Mouse (Mus musculus) mature B cell (primary cell): ENCODE measurements around the gene Rbms1.

Source experiments
- in situ Hi-C: fragments of 300-500 bp; cut with MboI; formaldehyde crosslinking; loops from 2 replicates; pipeline ENCODE4 v1.14.3; 2019

The Rbms1 gene

DNA sequence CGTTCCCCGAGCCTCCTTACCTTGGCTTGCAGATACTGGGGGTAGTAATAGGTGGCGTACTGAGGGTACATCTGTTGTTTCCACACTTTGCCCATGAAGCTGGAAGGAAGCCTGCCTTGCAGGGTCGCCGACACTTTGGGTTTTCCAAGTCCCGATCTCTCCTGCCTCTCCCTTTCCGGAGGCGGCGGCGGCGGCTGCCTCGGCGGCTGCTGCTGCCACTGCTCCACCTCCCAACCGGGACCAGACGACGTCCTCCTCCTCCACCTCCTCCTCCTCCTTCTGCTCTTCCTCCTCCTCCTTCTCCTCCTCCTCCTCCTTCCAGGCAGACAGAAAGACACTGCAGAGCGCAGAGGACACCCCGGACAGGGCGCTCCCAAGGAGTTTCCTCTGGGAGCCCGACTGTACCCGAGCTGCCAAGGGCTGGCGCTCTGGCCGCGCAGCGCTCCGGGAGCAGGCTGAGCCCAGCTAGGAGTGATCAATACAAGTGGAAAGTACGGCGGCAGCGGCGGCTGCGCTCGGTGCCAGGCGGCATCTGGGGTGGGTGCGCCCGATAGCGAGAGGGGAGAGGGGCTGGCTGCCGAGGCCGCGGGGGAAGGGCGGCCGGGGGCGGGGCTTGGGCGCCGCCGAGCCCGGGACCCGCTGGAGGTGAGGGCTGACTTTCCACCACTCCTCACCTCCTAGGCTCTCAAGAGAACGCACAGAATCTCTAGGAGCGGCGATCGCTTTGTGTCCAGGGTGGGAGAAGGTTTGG lies at the start of gene Rbms1:
TSS of gene Rbms1 (minus strand) at position 522 of the 751 bp plus-strand sequence.
- in situ Hi-C loops = no loop called here

DNA sequence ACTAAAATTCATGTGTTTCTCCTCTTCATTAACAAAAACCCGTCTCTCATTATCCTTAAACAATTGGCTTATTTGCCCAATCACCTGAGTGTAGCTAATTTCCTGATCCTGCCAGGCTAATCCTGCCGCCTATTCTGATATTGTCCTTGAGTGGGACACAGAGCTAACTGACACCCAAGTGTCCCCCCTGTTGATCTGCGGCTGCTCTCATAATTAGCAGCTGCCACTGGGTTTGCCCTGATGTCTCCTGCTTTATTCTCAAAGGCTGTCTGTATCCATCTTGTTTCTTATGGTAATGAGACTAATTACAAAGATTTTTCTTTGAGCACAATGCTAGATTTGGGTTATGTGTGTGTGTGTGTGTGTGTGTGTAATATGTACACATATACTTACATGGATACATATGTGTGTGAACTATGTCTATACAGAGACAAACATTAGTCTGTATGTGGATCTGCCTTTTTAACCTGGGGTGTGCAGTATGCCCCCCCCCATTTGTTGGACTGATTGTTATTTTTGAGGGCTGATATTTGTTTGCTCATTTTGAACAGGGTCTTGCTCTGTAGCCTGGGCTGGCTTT lies 49.3 kb upstream of the Rbms1 start:
- in situ Hi-C loops = no loop called here

DNA sequence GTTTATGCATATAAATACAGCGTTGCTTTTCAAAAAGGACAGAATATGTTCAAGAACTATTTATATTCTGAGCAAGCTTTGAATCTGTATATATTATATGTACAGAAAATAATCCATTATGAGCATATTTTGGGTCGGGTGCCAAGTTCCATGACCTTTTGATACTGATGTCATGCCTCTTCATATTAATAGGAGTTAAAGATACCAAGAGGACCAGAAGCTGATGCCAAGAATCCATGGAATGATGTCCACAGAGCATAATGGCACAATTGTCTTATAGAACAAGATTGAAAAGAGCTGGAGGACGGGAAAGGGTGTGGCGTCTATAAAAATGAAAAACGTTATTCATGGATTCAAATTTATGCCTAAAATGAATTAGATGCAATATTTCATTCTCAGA lies 23.3 kb upstream of the Rbms1 start:
- in situ Hi-C loops = no loop called here

DNA sequence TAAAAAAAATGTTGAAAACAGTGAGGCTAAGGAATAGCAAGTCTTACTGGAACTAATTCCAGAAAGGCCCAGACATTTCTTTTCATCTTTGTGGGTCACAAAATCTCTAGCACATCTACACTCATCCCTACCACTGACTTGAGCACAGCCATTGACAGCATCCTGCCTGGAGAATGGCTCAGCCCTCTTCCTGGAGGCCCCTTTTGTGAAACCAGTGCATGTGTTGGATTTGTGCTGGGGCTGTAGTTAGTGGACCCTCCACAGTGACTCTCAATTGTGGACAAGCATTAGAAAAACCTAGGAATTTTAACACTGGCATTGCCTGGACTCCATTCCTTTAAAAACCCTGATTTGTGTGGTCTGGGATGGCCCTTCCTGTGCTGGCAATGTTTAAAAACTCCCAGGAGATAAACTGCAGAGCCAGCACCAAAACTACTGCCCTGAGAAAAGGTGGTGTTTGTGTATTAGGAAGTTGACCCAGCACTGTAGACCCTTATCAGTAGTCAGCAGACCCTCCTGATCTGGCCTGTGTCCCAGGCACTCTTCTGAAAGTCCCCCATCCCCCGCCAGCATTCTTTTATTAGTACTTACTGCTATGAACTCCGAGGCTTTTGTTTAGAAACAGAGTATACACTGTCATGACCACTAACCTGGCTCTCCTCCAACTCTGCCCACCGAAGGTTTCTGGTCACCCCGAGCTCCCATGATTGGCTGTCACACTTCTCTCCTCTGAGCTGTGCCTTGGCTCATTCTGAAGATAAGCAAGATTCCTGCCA lies 15.7 kb upstream of the Rbms1 start:
- in situ Hi-C loops = no loop called here

DNA sequence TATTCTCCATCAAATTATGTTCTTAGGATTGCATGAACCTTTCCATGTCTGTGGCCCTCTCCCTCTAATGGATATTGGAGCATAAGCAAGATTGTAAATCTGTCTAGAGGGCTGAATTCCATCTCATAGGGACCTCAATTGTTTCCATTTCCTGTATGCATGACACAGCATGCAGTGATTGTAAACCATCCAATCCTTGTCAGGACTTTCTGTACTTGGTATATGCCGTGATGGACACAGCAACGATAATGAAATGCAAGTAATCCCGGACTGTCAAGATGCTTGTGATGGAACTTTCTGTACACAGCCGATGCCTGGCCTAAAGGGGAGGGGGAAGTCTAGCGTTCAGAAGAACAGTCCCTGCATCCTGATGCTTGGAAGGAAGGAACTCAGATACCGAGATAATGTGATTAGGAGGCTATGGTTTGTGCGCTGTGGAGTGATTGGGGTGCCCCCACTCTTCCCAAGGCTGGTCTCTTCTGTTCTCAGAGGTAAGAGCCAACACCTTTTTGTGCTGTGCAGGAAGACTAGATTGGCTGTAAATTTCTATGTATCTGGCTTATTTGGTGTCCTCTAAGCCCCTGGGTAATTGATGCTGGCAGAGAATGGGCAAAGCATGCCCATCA lies 9.3 kb upstream of the Rbms1 start:
- in situ Hi-C loops = no loop called here

DNA sequence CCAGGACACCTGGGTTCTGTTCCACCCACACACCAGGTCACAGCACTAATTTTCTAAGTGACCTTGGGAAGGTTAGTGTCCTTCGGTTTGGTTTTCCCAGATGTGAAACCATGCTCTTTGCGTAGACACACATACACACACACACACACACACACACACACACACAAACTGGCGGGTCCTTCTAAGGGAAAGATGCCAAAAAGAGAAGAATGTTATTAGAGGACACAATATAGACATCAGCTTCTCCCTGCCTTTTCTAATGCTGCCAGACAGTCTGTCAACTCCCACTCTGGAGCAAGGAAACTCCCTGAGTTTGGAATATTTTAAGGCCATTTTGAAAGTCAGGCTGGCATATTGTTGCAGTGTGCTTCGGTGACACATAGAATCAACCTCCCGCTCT lies 624 bp upstream of the Rbms1 start:
- in situ Hi-C loops = no loop called here

DNA sequence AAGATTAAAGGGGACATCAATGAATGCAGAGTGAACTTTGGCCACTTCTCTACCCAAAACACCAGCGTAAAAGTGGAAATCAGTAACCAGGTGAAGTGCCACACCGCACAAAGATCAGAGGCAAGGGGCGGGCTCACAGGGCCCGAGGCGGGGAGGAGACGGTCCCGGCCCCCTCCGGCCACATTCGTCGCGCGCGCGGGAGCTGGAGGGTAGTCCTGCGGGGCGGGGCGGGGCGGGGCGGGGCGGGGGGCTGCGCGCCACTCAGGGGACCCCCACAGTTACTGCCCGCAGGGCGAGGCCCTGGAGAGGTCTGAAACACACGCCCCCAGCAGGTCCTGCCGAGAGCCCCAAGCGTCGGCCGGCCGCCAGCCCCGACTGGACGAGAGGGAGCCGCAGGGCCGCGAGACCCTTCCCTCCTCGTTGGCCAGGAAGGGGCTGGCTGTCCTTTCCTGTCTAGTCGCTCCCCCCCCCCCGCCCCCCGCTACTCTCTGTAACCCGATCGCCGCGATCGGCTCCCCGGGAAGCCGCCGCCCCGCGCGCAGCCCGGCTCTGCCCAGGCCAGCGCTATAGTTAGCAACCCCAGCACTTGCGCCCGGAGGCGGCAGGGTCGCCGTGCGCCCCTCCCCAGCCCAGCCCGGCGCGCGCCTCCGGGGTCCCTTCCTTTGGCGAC lies 856 bp downstream of the Rbms1 start:
- in situ Hi-C loops = no loop called here

DNA sequence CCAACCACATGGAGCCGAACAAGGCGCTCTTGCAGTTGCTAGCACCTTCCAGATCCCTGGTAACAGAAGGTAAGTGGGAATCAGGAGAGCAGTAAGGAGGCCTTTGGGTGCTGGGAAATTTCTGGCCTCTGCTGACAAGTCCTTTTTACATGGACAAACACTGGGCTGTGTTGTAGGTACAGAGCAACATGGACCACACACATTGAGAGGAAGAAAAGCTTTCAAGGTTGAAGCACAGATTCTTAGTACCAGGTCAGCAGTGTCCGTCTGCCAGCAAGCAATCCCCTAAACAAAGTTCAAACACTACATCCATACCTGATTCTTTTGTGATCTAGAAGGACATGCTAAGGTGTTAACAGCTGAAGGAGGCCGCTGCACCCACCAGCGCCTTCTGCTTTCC lies 1.7 kb downstream of the Rbms1 start:
- in situ Hi-C loops = no loop called here

DNA sequence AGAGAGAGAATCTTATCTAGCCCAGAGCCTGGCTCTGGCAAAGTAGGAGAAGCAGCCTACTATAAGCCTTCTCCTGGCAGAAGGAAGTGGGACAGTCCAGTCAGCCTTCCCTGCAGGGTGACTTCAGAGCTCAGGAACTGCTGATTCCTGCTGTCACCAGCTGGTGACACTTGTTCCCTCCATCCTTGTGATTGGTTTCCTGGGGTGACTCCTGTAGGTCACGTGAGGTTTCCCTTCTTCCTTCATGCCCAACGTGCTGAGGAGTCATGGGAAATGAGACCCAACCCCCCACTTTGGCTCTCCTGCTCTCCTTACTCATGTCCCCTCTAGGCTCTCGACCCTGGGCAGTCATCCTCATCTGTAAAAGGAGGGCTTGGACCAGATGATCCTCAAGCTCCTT lies 14.8 kb downstream of the Rbms1 start:
- in situ Hi-C loops = no loop called here

DNA sequence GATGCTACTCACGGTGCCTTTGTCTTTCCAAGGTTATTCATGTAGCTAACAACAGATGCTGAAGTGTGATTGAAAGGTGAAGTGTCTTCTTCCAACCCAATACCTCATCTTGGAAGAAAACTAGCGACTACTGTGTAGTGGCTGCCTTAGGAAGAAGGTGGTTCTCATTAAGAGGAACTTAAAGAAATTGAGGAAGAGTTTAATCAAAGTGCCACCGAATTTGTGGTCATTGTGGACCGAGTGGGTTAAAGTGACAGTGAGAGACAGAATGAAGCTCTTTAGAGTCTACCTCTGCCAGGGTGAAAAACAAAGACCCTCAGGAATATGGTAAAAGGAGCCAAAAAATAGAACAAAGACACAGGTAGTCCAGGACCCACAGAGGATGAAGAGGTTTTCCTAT lies 15.2 kb downstream of the Rbms1 start:
- in situ Hi-C loops = no loop called here

DNA sequence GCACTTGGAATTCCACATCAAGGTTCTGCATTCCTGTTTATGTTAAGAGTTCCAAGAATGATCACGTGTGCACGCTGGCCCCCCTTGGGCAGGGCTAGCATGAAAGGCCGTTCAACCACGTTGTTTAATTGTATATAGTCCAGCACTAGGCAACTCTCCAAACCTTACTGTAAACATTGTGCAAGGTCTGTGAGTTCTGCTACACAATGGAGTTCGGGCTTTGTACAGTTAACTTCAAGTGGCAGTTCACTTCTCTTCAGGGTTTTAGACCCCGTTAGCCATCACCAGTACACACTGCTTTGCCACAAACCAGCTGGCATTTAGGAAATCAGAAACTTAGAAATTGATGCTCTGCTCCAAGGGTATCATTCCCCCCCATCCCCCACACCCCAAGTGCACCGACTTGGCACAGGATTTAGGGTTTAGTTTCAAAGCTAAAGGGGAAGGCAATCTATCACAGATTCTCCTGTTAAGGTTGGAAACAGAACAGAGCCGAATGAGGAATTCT lies 22.5 kb downstream of the Rbms1 start:
- in situ Hi-C loops = no loop called here

DNA sequence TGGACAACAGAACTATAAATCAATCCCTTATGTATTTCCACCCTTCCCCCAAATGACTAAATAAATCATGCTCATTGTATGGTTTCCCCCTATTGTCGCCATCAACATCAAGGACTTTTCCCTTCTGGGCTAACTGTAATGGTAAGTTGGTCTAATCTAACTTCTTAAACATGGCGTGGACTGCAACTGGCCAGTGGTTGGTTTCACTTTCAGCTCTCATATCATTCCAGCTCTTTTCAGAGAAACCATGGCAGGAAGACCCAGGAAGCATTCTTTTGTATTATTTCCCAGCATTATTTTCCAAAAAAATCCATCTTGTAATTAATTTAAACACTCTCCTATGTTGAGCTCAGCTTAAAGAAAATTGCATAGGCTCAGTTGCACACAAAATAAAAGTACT lies 23.0 kb downstream of the Rbms1 start:
- in situ Hi-C loops = no loop called here

DNA sequence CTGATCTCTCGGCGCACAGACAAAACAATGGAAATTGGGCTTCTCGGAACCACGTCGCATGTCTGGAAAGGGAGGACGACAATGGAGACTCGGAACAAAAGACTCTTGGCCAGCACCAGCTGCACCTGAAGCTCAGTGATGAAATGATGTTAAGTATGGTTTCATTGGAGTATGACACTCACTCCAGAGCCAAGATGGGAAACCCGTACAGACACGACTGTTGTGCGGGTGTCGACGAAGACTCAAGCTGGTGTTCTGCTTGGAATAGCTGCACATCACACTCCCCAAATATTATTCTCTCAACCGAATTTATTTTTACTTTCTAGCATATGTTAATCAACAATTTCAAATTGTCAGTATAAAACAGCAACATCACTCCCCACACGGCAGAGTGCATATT lies 26.1 kb downstream of the Rbms1 start:
- in situ Hi-C loops = no loop called here

DNA sequence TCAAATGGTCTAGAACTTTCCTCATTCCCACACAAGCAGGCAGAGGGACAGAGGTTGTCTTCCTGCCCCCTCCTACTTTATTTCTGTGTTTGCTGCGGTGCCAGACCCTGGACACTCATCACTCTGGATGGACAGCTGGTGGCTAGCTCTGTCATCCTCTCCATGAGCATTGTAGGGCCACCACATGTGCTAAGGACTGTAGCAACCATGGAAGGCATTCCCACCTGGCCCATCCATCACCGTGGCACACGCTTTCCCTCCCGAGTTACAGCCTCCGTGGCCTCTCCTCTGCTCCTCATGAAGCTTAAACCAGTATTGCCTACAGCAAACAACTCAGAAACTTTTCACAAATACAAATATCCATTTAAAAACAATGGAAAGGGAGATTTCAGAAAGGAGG lies 34.0 kb downstream of the Rbms1 start:
- in situ Hi-C loops = no loop called here

DNA sequence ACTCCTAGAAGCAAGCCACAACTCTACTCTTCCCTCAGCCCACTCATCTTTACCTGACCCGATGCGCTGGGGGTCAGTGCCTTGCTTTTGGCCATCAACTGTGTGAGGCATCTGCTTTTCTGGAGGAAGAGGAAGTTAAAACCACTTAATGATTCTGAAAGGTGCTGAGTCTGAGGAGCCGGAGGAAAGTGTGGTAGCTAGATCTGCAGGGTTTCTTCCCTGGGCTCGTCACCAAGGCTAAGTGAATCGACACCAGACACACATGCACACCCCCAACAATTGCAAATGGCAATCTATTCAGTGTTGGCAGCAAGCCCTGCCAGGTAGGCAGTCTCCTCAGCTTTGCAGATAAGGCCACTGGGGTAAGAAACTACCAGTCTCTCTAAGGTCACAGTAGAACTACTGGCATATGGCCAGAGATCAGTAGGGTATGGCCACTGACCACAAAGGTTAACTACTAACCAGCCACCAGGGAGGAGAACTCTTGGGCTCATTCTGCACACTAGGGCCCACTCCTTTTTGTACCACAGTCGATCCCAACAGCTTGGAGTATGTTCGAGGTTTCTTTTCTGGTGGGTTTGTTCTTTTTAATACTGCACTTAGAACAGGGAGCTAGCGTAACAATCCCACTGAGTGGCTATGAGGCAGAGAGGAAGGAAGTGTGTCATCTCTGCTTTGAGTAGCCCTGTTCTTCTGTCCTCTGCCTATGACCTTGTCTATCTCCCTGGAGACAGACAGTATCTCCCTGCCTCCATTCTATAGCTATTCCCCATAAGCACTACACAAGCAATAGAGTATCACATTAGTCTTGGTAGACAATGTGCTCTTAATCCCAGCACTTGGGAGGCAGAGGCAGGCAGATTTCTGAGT lies 34.9 kb downstream of the Rbms1 start:
- in situ Hi-C loops = no loop called here

DNA sequence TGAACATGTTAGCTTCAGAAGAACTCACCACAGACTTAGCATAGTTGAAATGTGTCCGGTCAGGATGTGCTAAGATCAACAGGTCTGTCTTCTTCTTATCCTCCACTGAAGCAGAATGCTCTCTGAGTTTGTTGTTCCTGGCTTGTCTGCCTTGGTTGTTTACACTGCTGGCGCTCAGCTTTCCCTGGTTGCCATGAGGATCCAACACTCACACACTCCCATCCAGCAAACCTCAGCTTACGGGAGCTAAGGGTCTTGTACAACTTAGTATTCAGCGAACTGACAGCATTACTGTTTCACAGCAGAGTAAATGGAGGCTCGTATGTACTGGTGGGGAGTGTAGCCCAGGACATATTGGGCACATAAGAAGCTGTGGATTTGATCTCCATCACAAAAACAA lies 37.9 kb downstream of the Rbms1 start:
- in situ Hi-C loops = no loop called here

DNA sequence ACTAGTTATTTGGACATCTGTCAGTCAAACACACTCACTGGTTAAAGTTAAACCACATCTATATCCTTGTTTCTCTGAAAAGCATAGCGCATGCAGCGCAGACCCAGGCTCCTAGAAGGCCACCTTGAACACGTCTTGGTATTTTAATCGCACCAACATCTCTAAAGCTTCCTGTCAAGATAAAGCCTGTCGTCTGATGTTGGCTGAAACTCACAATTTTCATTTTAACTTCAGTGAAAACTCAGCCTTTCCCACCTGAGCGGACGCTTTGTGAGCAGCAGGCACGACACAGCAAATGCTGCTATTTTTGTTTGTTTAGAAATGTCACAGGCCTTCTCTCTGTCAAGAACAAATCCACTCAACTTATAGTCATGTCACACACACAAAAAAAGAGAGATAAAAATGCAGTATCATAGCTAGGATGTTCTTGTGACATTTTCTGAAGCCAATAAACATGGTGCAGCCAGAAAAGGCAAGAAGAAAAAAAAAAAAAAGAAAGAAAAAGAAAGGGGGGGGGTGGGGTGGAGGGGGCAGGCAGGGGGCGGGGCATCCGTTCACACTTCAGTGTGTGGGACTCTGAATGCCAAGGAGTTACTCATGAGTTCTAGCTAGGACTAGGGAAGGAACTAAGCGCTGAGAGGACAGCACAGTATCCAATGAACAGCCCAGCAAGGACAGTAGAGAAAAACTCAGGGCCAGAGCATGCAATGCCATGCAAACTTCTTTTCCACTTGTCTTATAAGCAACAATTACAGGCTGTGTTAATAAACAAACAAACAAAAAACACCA lies 39.0 kb downstream of the Rbms1 start:
- in situ Hi-C loops = no loop called here

DNA sequence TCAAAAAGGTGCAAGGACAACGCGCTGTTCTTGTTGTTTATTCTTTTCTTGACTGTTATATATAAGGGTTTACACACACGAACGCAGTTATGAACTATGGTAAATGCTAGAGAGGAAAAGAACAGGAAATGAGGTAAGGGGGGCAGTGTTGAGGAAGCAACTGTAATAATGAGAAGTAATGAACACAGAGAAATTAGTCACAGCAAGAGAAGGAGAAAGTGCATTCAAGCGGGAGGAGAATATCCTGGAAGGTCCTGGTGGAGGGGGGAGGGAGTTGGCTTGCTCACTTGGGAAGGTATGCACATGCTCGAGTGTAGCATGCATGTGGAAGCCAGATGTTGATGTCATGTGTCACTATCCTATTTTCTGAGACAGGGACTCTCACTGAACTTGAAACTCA lies 39.9 kb downstream of the Rbms1 start:
- in situ Hi-C loops = no loop called here

DNA sequence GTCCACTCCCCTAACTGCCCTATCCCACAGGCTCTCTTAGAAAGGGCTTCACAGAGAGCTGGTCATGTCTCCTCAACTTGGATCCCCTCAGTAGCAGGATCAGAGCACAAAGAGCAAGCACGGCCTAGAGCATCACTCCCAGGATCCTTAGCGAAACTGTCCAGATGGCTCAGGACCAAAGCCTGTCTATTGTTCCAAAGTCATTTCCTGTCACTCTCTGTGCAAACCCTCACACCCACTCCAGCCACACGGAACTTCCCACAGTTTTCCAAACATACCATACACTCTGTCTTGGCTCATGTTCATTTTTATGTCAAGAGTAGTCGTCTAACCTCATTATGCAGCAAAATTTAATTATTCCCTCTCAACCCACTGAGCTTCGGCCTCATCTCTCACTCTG lies 40.6 kb downstream of the Rbms1 start:
- in situ Hi-C loops = no loop called here

DNA sequence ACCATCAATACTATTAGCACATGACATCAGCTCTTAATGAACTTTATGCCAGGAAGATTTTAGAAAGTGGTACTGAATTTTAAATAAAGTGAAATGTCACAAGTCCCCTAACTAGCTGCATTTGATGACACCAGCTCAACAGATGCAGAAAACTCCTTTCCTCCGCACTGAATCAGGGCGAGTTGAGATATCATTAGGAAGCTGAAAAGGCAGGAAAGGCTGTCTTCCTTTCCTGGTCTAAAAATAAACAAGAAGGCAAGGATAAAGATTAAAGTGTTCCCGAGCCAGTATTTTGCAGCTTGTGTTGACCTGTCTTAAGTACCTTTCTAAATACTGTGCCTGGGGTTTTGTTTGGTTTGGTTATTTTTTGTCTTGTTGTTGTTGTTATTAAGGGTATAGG lies 42.9 kb downstream of the Rbms1 start:
- in situ Hi-C loops = no loop called here
